Mouse (Mus musculus) midbrain, postnatal 0 days (tissue): Measurements from ENCODE around the gene Hspb8. TPM values are rescaled to one million over a fixed set of nuclear protein-coding genes. Genes with fewer than 3 reads are reported as not detected.
"Not testable (repeated sequence)": the region's sequence is repeated elsewhere in the genome, so short reads cannot be mapped to it uniquely, and the experiment has no call there.

Experiments used
- ATAC-seq: fragments of 200-750 bp; cut with Nextera tagmentation; 2 replicates; pipeline ENCODE4 v1.8.0; 2017; ENCODE audit warnings: moderate number of reproducible peaks, mild to moderate bottlenecking, moderate TSS enrichment, moderate library complexity; ENCODE audit not compliant: low FRiP score
- DNase-seq: peaks from one replicate; pipeline ENCODE4 v3.0.0-alpha.2; 2015; ENCODE audit warnings: low spot score
- H3K27ac ChIP-seq: fragments of 300-500 bp; sonication (generic); 2 replicates; pipeline ENCODE4 v1.5.1; 2014; ENCODE audit warnings: low read depth, mild to moderate bottlenecking, low read length, mixed read lengths
- H3K27me3 ChIP-seq: fragments of 300-500 bp; sonication (generic); 2 replicates; pipeline ENCODE4 v1.6.1; 2014; ENCODE audit warnings: low read length, control low read depth, mixed read lengths; ENCODE audit not compliant: insufficient read depth
- H3K36me3 ChIP-seq: fragments of 300-500 bp; sonication (generic); 2 replicates; pipeline ENCODE4 v1.6.1; 2014; ENCODE audit warnings: low read length, control low read depth, mixed read lengths; ENCODE audit not compliant: insufficient read depth
- H3K4me1 ChIP-seq: fragments of 300-500 bp; sonication (generic); 2 replicates; pipeline ENCODE4 v1.6.1; 2014; ENCODE audit warnings: mild to moderate bottlenecking, control low read depth, antibody characterized with exemption, low read length, mixed read lengths; ENCODE audit not compliant: insufficient read depth
- H3K4me2 ChIP-seq: fragments of 300-500 bp; sonication (generic); 2 replicates; pipeline ENCODE4 v1.6.1; 2014; ENCODE audit warnings: low read depth, mild to moderate bottlenecking, low read length, mixed read lengths; ENCODE audit not compliant: poor library complexity, severe bottlenecking
- H3K4me3 ChIP-seq: fragments of 300-500 bp; sonication (generic); 2 replicates; pipeline ENCODE4 v1.5.1; 2014; ENCODE audit warnings: low read depth, mild to moderate bottlenecking, low read length, moderate library complexity
- H3K9ac ChIP-seq: fragments of 300-500 bp; sonication (generic); replicated peaks from 2 replicates; pipeline ENCODE4 v1.6.1; 2014; ENCODE audit warnings: mild to moderate bottlenecking, low read length, moderate library complexity, mixed read lengths; ENCODE audit not compliant: poor library complexity, severe bottlenecking
- H3K9me3 ChIP-seq: fragments of 300-500 bp; sonication (generic); 2 replicates; pipeline ENCODE4 v1.6.1; 2016; ENCODE audit warnings: low read length, control low read depth
- CTCF ChIP-seq: IDR thresholded peaks from 2 replicates; pipeline ENCODE4 v1.5.1; 2016; ENCODE audit warnings: antibody characterized with exemption, mild to moderate bottlenecking
- WGBS: fragments of 180-500 bp; shearing (Covaris S2); extraction: QIAGEN DNeasy Blood & Tissue Kit; methylation state at CpG from one replicate; pipeline ENCODE4 v1.1.7; 2014; 5-methylcytosine and 5-hydroxymethylcytosine counted together
- polyA plus RNA-seq: library from polyadenylated mRNA; unstranded; fragments of >200 nt; fragmentation: Nextera tagmentation; extraction: Ambion mirVana; gene quantifications from 2 replicates; pipeline ENCODE4 v1.2.1, GENCODE M21; 2015
- total RNA-seq: library from RNA; depleted of rRNA; stranded (reverse); fragments of >200 nt; gene quantifications from 2 replicates; pipeline ENCODE4 v1.2.3, GENCODE M21; 2014

Hspb8 gene
- total and polyA plus RNA-seq, 2 experiments from 2014 or later = 7.5 to 19.8 TPM

DNA sequence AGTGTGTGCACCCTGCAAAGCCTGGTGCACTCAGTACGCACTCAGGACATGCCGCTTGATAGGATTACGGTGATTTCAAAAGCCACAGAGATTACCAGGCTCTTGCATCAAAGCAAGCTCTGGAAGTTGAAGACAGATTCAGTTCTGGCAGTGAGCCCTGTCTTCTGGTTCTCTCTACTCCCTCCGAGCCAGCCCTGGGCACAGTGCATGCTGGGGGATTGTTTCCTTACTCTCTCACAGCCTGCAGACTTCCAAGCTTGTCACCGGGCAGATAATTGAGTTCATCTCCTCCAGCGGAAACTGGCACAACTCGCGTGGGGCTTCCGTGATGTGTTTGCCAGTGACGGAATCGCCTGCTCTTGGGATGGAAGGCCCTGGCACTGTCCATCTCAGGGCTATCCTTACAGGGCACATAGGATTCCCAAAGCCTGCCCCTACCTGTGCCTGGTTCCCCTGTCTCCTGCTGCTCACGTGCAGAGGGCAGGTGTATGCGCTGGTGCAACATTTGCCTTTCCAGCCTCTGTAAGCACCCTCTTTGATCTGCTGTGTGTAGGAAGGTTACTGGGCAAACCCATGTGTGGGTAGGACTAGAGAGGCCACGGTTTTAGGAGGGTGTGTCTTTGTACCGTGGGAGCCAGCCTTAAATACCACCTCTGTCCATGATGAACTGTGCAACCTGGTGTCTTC lies 32.7 kb downstream of the Hspb8 start:
- 24% methylated on average over 15 of the region's 15 CpGs for WGBS
- Histone ChIP-seq H3K4me2 (peak overlapping the region; percentile 22; the same call in 1 of the 2 replicates), H3K4me3 (no peak overlapping the region), H3K4me1 (peaks cover 11% of the 10 kb centered on the region; the same call in 1 of the 2 replicates), H3K9me3 (no peaks in the 10 kb centered on the region), H3K27me3 (no peaks in the 10 kb centered on the region), H3K9ac (no peak overlapping the region), H3K27ac (peak overlapping the region; percentile 39; the same call in 1 of the 2 replicates), H3K36me3 (no peaks in the 10 kb centered on the region)
- TF ChIP-seq CTCF = no peak
- DNase-seq (peak; percentile 82), ATAC-seq (peak; percentile 77)

GRCm38 (mm10) chr5:116389321-116389720 lies 33.3 kb downstream of the Hspb8 start:
- Histone ChIP-seq H3K9ac (no peak overlapping the region), H3K27me3 (no peaks in the 10 kb centered on the region), H3K36me3 (no peaks in the 10 kb centered on the region), H3K4me1 (peaks cover 11% of the 10 kb centered on the region; the same call in 1 of the 2 replicates), H3K9me3 (no peaks in the 10 kb centered on the region), H3K4me3 (no peak overlapping the region), H3K27ac (peak overlapping the region; percentile 39; the same call in 1 of the 2 replicates), H3K4me2 (0 out of 2 replicates have a peak overlapping the region, but pooled peaks have one; percentile 22)
- DNase-seq (no peak), ATAC-seq (no peak)
- 42% methylated on average over 4 of the region's 4 CpGs for WGBS
- TF ChIP-seq CTCF = no peak

GRCm38 (mm10) chr5:116387302-116387935 lies 35.2 kb downstream of the Hspb8 start:
- H3K27me3 ChIP-seq = no peaks in the 10 kb centered on the region
- TF ChIP-seq CTCF = no peak
- H3K4me1 ChIP-seq = peaks cover 11% of the 10 kb centered on the region; the same call in 1 of the 2 replicates
- no peaks in the 10 kb centered on the region for H3K9me3 ChIP-seq
- no peak overlapping the region for H3K27ac ChIP-seq
- no peak overlapping the region for H3K9ac ChIP-seq
- no peaks in the 10 kb centered on the region for H3K36me3 ChIP-seq
- H3K4me2 ChIP-seq = no peak overlapping the region
- DNase-seq = no peak
- ATAC-seq = no peak
- 89% methylated on average over 9 of the region's 9 CpGs for WGBS
- no peak overlapping the region for H3K4me3 ChIP-seq

GRCm38 (mm10) chr5:116386020-116386419 lies 36.6 kb downstream of the Hspb8 start:
- Histone ChIP-seq H3K9ac (no peak overlapping the region), H3K36me3 (no peaks in the 10 kb centered on the region), H3K4me1 (peaks cover 11% of the 10 kb centered on the region; the same call in 1 of the 2 replicates), H3K27me3 (no peaks in the 10 kb centered on the region), H3K4me2 (no peak overlapping the region), H3K27ac (no peak overlapping the region), H3K4me3 (no peak overlapping the region), H3K9me3 (no peaks in the 10 kb centered on the region)
- peak; percentile 72 for TF ChIP-seq CTCF
- DNase-seq = peak; percentile 71
- WGBS = 47% methylated on average over 11 of the region's 11 CpGs
- no peak for ATAC-seq

GRCm38 (mm10) chr5:116382646-116383045 lies 40.0 kb downstream of the Hspb8 start:
- WGBS = 91% methylated on average over 7 of the region's 7 CpGs

DNA sequence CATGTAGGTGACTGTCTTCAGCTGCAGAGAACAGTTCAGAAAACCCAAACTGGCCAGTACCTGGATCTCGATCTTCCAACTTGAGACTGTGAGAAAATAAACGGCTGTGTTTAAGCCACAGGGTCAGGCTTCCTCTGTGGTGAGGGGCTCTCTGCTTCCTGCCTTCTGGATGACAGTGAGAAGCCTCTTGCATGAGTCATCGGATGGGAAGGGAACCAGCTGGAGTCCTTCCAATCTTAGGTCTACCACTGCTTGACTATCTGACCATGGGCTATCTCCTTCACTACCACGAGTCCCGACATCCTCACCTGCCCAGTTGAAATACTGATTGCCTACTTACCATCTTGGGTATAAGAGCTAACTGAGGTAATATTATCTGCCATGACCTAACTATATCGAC lies 40.9 kb downstream of the Hspb8 start:
- WGBS = 88% methylated on average over 6 of the region's 6 CpGs
- Histone ChIP-seq H3K27me3 (no peaks in the 10 kb centered on the region), H3K9me3 (no peaks in the 10 kb centered on the region), H3K36me3 (no peaks in the 10 kb centered on the region), H3K27ac (no peak overlapping the region), H3K4me3 (no peak overlapping the region), H3K4me1 (0 out of 2 replicates have a peak, but pooled peaks cover 2% of the 10 kb centered on the region), H3K4me2 (no peak overlapping the region), H3K9ac (no peak overlapping the region)
- ATAC-seq (no peak), DNase-seq (no peak)
- no peak for TF ChIP-seq CTCF

More at GRCm38 (mm10) chr5:116382646-116383045, 40.0 kb downstream of the Hspb8 start:
- ATAC-seq, H3K27ac ChIP-seq, H3K4me2 ChIP-seq, H3K9me3 ChIP-seq, H3K4me3 ChIP-seq, H3K4me1 ChIP-seq, H3K36me3 ChIP-seq, H3K9ac ChIP-seq, H3K27me3 ChIP-seq, DNase-seq: not testable (repeated sequence)
